In genomic region chr7:44317913-44318312, GRCm38 (mm10) we compare ENCODE assay signal across 9 mouse cellular contexts. TPM values are rescaled to one million over a fixed set of nuclear protein-coding genes. Genes with fewer than 3 reads are reported as not detected.
A peak's percentile ranks its signal among the peaks of the same experiment; 100 is the strongest.
DNase-seq lines count a peak whose midpoint lies in the region; ATAC-seq and TF ChIP-seq lines count a peak whose summit lies in the region.
"Had no signal": no experiment of that assay in that cellular context is flagged by ENCODE, and none has a peak within 500 bp of the region (broad histone marks: within the 10 kb centered on the region; RNA-seq: fewer than 3 reads in every experiment).

No protein-coding gene starts in this region.

- H3K9me3 ChIP-seq in kidney, postnatal 0 days (replicated peaks; ENCODE audit: low read length), result no peaks in the 10 kb centered on the region

- no peak for ATAC-seq in kidney, postnatal 0 days (replicated peaks; ENCODE audit: low FRiP score, low read depth)

- H3K4me3 ChIP-seq in gastrocnemius, adult 2 months, result no peak overlapping the region
- no peak overlapping the region for H3K4me3 ChIP-seq in kidney, postnatal 0 days (replicated peaks; ENCODE audit: low read depth, low read length)

- TF ChIP-seq CTCF in gastrocnemius, adult 2 months (IDR thresholded peaks at IDR 0.05), result peak; percentile 51
- peak; percentile 71 for TF ChIP-seq CTCF in kidney, postnatal 0 days (IDR thresholded peaks at IDR 0.05; ENCODE audit: low read depth)

- 35% methylated on average over 4 of the region's 4 CpGs for WGBS in kidney, postnatal 0 days

- no peak overlapping the region for H3K9ac ChIP-seq in kidney, postnatal 0 days (ENCODE audit: low read depth, low read length)

- no peaks in the 10 kb centered on the region for H3K4me1 ChIP-seq in kidney, postnatal 0 days (replicated peaks; ENCODE audit: insufficient read depth, low read length)

- no peaks in the 10 kb centered on the region for H3K36me3 ChIP-seq in kidney, postnatal 0 days (ENCODE audit: insufficient read depth, low read length)

- intact Hi-C loops in gastrocnemius, adult 2 months (cut with DNase I), result no loop called here

- H3K4me2 ChIP-seq in kidney, postnatal 0 days (ENCODE audit: low read length), result no peak overlapping the region

- H3K27me3 ChIP-seq in kidney, postnatal 0 days (ENCODE audit: insufficient read depth, low read length), result no peaks in the 10 kb centered on the region

- DNase-seq in gastrocnemius, adult 2 months, result no peak
- no peak for DNase-seq in gastrocnemius, postnatal 25 days
- DNase-seq in 416B (ENCODE audit: low read depth) (peak; percentile 42), R1 (ENCODE audit: low read depth, low spot score) (peak; percentile 59)
- DNase-seq in kidney, postnatal 0 days (ENCODE audit: low spot score), result peak; percentile 40
- peak; percentile 70 for DNase-seq in thymus, postnatal 4 days
- DNase-seq in frontal cortex, postnatal 25 days (ENCODE audit: low spot score in 2 of 2), result no peak
- DNase-seq in urinary bladder, adult 18-20 months (ENCODE audit: low spot score in 2 of 2), result no peak

- H3K27ac ChIP-seq in gastrocnemius, adult 2 months, result no peak overlapping the region
- no peak overlapping the region for H3K27ac ChIP-seq in kidney, postnatal 0 days

RNA-seq across cellular contexts. Expression of gene Shank1, which starts 7.9 kb away (rescaled TPM):
- under 1 TPM; 0.31 to 0.59 TPM for total RNA-seq in gastrocnemius, adult 2 months (2021)
- under 1 TPM; 0.49 to 0.54 TPM for total RNA-seq in gastrocnemius, postnatal 25 days (2021)
- 0.68 and 1.1 TPM in 2 replicates for polyA plus RNA-seq in kidney, postnatal 0 days (2015; fragmentation: Nextera tagmentation; extraction: Ambion mirVana)

RNA-seq across cellular contexts. Expression of gene Clec11a, which starts 11.2 kb away (rescaled TPM):
- total RNA-seq in gastrocnemius, adult 2 months (2021), result 1 to 10 TPM in 1 of 2 experiments, under 1 TPM in 1; 0.59 to 2.2 TPM
- total RNA-seq in gastrocnemius, postnatal 25 days (2021), result 1 to 10 TPM; 1.9 to 2.6 TPM
- polyA plus RNA-seq in kidney, postnatal 0 days (2015; fragmentation: Nextera tagmentation; extraction: Ambion mirVana), result 5.1 and 6.0 TPM in 2 replicates

RNA-seq across cellular contexts. Expression of gene Gm15517, which starts 56.7 kb away (rescaled TPM):
- not detected for total RNA-seq in gastrocnemius, adult 2 months (2021)
- not detected for total RNA-seq in gastrocnemius, postnatal 25 days (2021)
- polyA plus RNA-seq in kidney, postnatal 0 days (2015; fragmentation: Nextera tagmentation; extraction: Ambion mirVana), result not detected in 2 replicates
- polyA plus RNA-seq: intestine, embryonic 14.5 days had no signal

Comparison
In these comparisons a context has a peak if more than half of its experiments do, and no peak if none do; other contexts are left out.
1. DNase-seq: peak in 416B (single experiment), R1 (single experiment), kidney, postnatal 0 days (single experiment) and thymus, postnatal 4 days (single experiment); none in gastrocnemius, adult 2 months (single experiment), gastrocnemius, postnatal 25 days (single experiment), frontal cortex, postnatal 25 days (0 of 2) and urinary bladder, adult 18-20 months (0 of 2).